Mouse (Mus musculus) layer of hippocampus, postnatal 10 days (tissue): ENCODE data around the gene Ntn1. TPM values are rescaled to one million over a fixed set of nuclear protein-coding genes. Genes with fewer than 3 reads are reported as not detected.

Experiments
- DNase-seq, 2 experiments: peaks; one replicate each; pipeline ENCODE4 v3.0.0; 2021; ENCODE audit warnings: low spot score in 2 of 2
- total RNA-seq, 2 experiments: library from RNA; stranded (reverse); gene quantifications; 2 replicates each; pipeline ENCODE4 v1.2.3; 2021

The Ntn1 gene
- total RNA-seq, 2 experiments from 2014 or later: 9.8 to 10.6 TPM

- no peak for DNase-seq
These were observed 61.3 kb downstream of the Ntn1 start for GRCm38 (mm10) chr11:68339331-68339730.

DNA sequence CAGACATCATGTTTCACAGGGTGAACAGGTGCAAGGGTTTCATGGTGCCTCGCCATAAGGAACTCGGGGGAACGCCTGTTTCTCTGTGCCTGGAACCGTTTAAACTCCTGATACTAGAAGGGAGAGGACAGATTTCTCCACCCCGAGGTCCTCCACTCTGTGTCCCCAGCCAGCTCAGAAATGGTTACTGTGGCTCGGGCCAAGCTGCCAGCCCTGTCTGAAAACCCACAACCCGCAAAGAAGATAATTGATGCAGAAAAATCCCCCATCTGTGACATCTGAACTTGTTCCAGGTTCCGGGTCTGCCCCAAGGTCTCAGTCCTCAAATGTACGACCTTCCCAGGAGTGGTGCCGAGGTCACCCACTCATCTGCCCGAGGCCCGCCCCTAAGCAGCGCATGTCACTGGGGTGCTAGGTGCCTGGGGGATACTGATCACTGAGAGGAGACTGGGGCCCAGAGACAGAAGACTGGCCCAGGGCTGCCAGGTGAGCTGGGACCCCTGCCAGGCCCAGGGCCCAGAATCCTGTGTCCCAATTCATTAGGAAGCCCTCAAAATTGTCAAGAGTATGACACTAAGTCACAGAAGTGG lies 68.9 kb downstream of the Ntn1 start:
- DNase-seq: no peak

GRCm38 (mm10) chr11:68331117-68331437 lies 69.5 kb downstream of the Ntn1 start:
- no peak for DNase-seq

DNA sequence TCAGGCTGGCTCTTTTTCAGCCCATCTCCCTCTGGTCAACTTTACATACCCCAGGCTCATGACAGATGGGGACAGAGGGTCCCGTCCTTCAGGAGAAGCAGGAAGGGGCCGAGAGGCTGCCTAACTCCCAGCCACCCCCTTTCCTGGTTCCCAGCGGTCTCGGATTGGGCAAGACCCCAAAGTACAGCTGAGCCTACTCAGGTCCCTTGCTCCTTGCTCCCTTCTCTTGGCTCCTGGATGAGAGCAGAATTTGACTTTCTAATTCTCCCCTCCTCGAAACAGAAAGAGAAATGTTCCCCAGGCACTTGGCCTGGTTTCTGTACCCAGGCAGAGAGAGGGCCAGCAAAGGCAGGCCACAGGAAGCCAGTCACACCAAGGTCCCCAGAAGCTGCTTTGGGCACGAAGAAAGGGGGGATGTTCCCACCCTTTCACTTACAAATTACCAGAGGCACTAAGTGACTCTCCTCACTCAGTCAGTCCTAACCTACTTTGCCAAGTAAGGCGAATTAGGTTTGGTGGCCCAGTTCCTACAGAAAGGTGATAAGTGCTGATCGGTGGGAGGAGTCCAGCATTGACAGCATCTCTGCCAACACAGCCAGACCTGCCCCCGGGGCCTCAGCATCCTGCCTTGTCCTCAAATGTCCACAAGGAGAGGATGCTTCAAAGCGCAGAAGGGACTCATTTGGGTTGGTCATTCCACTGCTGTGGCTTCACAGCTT lies 70.1 kb downstream of the Ntn1 start:
- no peak for DNase-seq

DNA sequence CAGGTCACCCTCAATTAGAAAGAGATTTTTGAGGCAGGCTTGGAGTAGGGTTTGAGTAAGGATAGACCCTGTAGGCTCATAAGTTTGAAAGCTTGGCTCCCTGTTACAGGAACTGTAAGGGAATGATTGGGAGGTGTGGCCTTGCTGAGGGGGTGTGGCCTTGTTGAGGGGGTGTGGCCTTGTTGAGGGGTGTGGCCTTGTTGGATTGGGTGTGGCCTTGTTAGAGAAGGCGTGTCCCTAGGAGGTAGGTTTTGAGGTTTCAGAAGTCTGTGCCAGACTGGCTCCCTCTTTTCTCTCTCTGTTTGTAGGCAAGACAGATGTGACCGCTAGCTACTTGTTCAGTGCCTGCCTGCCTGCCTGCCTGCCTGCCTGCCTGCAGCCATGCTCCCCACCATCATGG lies 75.8 kb downstream of the Ntn1 start:
- DNase-seq: no peak

- DNase-seq: no peak
These were observed 79.2 kb downstream of the Ntn1 start for GRCm38 (mm10) chr11:68321417-68321816.

DNA sequence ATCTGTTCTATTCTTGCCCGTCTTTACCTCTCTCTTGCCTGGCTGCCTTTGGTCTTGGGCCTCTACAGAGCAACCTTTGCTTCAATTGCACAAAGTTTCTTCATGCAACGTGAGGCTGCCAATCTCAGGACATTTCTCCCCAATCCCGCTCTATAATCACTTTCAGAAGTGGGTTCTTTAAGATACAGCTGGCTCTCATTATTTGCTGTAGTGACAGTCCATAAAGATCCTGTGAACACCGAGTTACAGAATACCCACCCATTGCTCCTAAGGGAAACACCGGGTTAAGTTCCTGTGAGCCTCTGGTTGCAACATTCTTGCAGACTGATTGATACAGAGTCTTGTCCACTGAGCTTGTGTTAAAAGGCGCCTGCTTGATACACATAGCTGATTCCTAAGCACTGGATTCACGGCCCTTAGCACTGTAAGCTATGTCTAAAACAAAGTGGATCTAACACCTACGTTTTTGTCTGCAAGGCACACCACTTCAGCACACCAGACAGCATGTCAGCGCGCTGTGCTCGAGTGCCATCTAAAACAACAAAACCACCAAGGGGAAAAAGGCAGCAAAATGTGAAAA lies 85.0 kb downstream of the Ntn1 start:
- DNase-seq: no peak

GRCm38 (mm10) chr11:68313861-68314260 lies 86.8 kb downstream of the Ntn1 start:
- DNase-seq: no peak

GRCm38 (mm10) chr11:68313065-68313464 lies 87.6 kb downstream of the Ntn1 start:
- DNase-seq: no peak

DNA sequence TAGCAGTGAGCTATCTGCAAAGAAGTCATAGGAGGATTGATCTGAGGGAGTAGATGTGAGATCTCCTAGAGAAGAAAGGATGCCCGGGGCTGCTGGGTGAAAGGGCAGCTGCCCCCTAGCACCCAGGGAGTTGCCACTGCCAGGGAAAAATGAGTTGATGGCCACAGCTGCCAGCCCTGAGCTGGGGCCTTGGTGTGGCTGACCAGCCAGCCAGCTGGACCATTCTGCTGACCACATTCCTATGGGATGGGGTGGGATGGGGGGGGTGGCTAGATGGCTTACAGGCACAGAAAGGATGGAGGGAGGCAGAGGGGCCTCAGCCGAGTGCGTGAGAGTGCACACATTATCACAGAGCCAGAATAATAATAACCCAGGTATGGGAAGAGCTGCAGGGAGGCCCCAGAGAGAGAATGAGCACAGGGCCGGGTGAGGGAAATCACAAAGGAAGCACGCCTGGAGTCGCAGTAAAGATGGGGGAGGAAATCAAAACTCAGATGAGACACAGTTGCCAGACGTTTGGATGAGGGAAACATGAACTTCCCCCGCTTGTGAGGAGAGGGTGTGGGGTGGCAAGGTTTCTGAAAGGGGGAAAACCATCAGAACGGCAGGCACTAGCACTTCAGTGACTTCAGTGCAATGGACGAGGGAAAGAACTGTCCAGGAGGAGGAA lies 91.6 kb downstream of the Ntn1 start:
- DNase-seq: no peak

DNA sequence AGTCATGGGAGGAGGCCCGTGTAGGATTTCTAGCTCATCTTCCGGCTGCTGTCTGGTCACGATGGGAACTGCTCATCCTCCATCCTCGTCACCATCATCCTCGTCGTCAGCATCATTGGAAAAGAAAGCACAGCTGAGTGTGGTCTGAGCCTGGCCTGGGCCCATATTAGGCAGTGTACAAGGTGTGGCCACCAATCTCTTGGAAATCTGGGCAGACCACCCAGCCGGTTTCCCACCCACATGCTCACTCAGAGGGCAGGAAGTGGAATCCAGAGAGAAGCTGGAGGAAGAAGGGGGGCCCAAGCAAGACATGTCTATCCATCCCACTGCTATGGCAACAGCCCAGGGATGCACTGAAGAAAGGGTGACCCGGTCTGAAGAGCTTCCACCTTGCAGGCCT lies 94.6 kb downstream of the Ntn1 start:
- DNase-seq: no peak

- DNase-seq: no peak
These were observed 98.3 kb downstream of the Ntn1 start for GRCm38 (mm10) chr11:68302323-68302722.

GRCm38 (mm10) chr11:68301660-68302059 lies 99.0 kb downstream of the Ntn1 start:
- no peak for DNase-seq

- no peak for DNase-seq
These were observed 105.1 kb downstream of the Ntn1 start for GRCm38 (mm10) chr11:68295474-68295873.

- no peak for DNase-seq
These were observed 110.0 kb downstream of the Ntn1 start for GRCm38 (mm10) chr11:68290631-68291030.

DNA sequence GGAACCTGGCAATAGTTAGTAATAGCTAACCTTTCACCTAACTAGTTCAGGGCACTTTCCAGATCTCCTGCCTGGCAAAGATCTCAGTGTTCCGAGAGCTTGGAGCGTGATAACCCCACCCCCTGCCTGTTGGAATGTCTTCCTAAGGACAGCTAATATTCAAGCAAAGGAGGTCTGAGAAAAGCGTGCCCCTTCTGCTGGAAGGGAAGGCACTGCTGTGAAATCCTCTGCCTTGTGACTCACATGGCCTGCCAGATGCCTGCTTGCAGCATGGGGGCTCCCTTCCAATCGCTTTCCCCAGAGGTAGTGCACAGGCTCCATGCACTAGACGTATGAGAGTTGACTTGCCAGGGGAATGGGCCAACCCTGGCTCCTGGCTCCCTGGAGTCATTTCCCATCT lies 113.3 kb downstream of the Ntn1 start:
- DNase-seq: no peak

GRCm38 (mm10) chr11:68286142-68286808 lies 114.3 kb downstream of the Ntn1 start:
- DNase-seq: no peak

DNA sequence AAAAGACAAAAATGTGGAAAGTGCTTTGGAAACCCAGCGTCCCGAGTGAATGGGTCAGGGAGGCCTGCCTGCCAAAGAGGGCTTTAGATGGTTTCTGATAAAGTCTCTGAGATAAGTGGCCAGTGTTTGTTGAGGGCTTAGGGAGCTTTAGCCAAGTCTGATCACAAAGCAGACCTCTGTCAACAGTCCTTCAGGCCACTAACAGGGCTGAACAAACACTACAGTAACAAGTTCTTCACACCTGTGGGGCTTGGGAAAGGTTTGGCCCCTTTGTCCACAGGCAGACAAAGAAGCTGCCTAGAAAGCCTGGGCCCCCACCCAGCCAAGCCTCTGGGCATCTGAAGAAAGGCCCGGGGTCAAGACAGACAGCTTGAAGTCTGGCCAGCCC lies 114.9 kb downstream of the Ntn1 start:
- DNase-seq: no peak

- DNase-seq: no peak
These were observed 120.6 kb downstream of the Ntn1 start for GRCm38 (mm10) chr11:68280001-68280510.

GRCm38 (mm10) chr11:68276945-68277344 lies 123.7 kb downstream of the Ntn1 start:
- no peak for DNase-seq

GRCm38 (mm10) chr11:68274331-68274811 lies 126.3 kb downstream of the Ntn1 start:
- no peak for DNase-seq
